Comparison of ENCODE assay signal across 11 mouse cellular contexts in the genomic region with DNA sequence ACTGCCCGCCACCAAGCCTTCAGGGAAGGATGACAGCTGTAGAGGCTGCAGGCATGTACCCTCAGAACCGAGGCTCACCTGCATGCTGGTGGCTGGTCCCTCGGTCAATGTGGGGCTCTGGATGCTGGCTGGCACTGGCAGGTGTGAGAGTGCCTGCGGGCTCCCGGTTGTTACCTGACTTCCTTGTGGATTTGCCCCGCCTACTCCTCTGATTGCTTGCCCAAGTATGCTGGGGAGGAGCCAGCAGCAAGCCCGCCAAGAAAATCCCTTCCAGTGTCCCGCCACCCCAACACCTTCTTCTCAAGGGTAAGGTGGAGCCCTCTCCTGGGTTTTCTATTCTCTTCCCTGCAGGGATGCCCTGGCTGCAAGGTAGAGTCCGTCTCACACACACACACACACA. TPM values are rescaled to one million over a fixed set of nuclear protein-coding genes. Genes with fewer than 3 reads are reported as not detected.
A peak's percentile ranks its signal among the peaks of the same experiment; 100 is the strongest.
DNase-seq lines count a peak whose midpoint lies in the region; ATAC-seq lines count a peak whose summit lies in the region.
"Had no signal": no experiment of that assay in that cellular context is flagged by ENCODE, and none has a peak within 500 bp of the region (broad histone marks: within the 10 kb centered on the region; RNA-seq: fewer than 3 reads in every experiment).

Gene Ano9 (minus strand): TSS at position 171 of the 400 bp plus-strand sequence.

- peak within 1 kb of the TSS; percentile 46 for H3K4me2 ChIP-seq in embryonic facial prominence, embryonic 13.5 days
- no peak within 1 kb of the TSS for H3K4me2 ChIP-seq in forebrain, embryonic 15.5 days (replicated peaks)

- DNase-seq in heart, embryonic 10.5 days (ENCODE audit: low spot score) = no peak
- DNase-seq in heart, postnatal 25 days (ENCODE audit: low spot score) = no peak
- peak; percentile 74 to 86 for DNase-seq in kidney, postnatal 25 days
- DNase-seq in lung, postnatal 25 days (ENCODE audit: low spot score) = peak; percentile 57
- no peak for DNase-seq in cerebellum, postnatal 4 days (ENCODE audit: low spot score in 2 of 2)
- no peak for DNase-seq in ovary, adult 18-20 months (ENCODE audit: low spot score)
- DNase-seq: cerebellum, adult 8-10 months had no signal

- no peaks in the 10 kb centered on the region for H3K9me3 ChIP-seq in heart, embryonic 10.5 days
- H3K9me3 ChIP-seq in embryonic facial prominence, embryonic 13.5 days = no peaks in the 10 kb centered on the region
- H3K9me3 ChIP-seq in forebrain, embryonic 15.5 days = no peaks in the 10 kb centered on the region

- no peak for ATAC-seq in embryonic facial prominence, embryonic 13.5 days (ENCODE audit: insufficient number of reproducible peaks, insufficient read depth, low FRiP score, low TSS enrichment, low read depth)
- no peak for ATAC-seq in forebrain, embryonic 15.5 days (replicated peaks)

- peaks cover 13% of the 10 kb centered on the region for H3K4me1 ChIP-seq in heart, embryonic 10.5 days
- H3K4me1 ChIP-seq in embryonic facial prominence, embryonic 13.5 days = peaks cover 5% of the 10 kb centered on the region
- H3K4me1 ChIP-seq in forebrain, embryonic 15.5 days = no peaks in the 10 kb centered on the region

- peaks cover 48% of the 10 kb centered on the region for H3K27me3 ChIP-seq in heart, embryonic 10.5 days (ENCODE audit: insufficient read depth, poor library complexity, severe bottlenecking)
- peaks cover 14% of the 10 kb centered on the region for H3K27me3 ChIP-seq in embryonic facial prominence, embryonic 13.5 days
- H3K27me3 ChIP-seq in forebrain, embryonic 15.5 days = no peaks in the 10 kb centered on the region

- H3K4me3 ChIP-seq in heart, embryonic 10.5 days = 0 out of 2 replicates have a peak within 1 kb of the TSS, but pooled peaks have one; percentile 13
- H3K4me3 ChIP-seq in embryonic facial prominence, embryonic 13.5 days = peak within 1 kb of the TSS; percentile 12; the same call in 1 of the 2 replicates
- H3K4me3 ChIP-seq in forebrain, embryonic 15.5 days = no peak within 1 kb of the TSS
- H3K4me3 ChIP-seq: myocyte had no signal

- intact Hi-C loops in heart, postnatal 25 days (cut with DNase I) = no loop called here

- no peaks in the 10 kb centered on the region for H3K36me3 ChIP-seq in heart, embryonic 10.5 days
- no peaks in the 10 kb centered on the region for H3K36me3 ChIP-seq in embryonic facial prominence, embryonic 13.5 days
- H3K36me3 ChIP-seq in forebrain, embryonic 15.5 days = no peaks in the 10 kb centered on the region

- no peak within 1 kb of the TSS for H3K27ac ChIP-seq in heart, embryonic 10.5 days
- H3K27ac ChIP-seq in embryonic facial prominence, embryonic 13.5 days = no peak within 1 kb of the TSS
- no peak within 1 kb of the TSS for H3K27ac ChIP-seq in forebrain, embryonic 15.5 days (replicated peaks)

- 11% methylated on average over 9 of the region's 9 CpGs for WGBS in heart, embryonic 10.5 days
- WGBS in embryonic facial prominence, embryonic 13.5 days = 11% methylated on average over 9 of the region's 9 CpGs
- 17% methylated on average over 9 of the region's 9 CpGs for WGBS in forebrain, embryonic 15.5 days

- peak within 1 kb of the TSS; percentile 52 for H3K9ac ChIP-seq in embryonic facial prominence, embryonic 13.5 days
- no peak within 1 kb of the TSS for H3K9ac ChIP-seq in forebrain, embryonic 15.5 days (replicated peaks)

RNA-seq across cellular contexts. Expression of gene Ano9, which starts in this region (rescaled TPM):
- 0.42 and 0.97 TPM in 2 replicates for polyA plus RNA-seq in heart, embryonic 10.5 days (2016; fragmentation: Nextera tagmentation; extraction: Ambion mirVana)
- under 1 TPM in 1 of 2 experiments, not detected in 1; 0.08 TPM for total RNA-seq in heart, postnatal 25 days (2021)
- 5.2 TPM in 2 replicates for polyA plus RNA-seq in embryonic facial prominence, embryonic 13.5 days (2015; fragmentation: Nextera tagmentation; extraction: Ambion mirVana)
- polyA plus RNA-seq in forebrain, embryonic 15.5 days (2015; fragmentation: Nextera tagmentation; extraction: Ambion mirVana) = 0.09 TPM in 1 of 2 replicates, not detected in the other
- total RNA-seq: left cerebral cortex, postnatal 36 days had no signal
- polyA plus RNA-seq: myocyte had no signal

Comparison
In these comparisons a context has a peak if more than half of its experiments do, and no peak if none do; other contexts are left out.
1. DNase-seq: peak in kidney, postnatal 25 days (2 of 2) and lung, postnatal 25 days (single experiment); none in heart, embryonic 10.5 days (single experiment), heart, postnatal 25 days (single experiment), cerebellum, postnatal 4 days (0 of 2) and ovary, adult 18-20 months (single experiment).